Mouse (Mus musculus): ENCODE data around the gene Cox7a2. TPM values are rescaled to one million over a fixed set of nuclear protein-coding genes. Genes with fewer than 3 reads are reported as not detected.

Gene Cox7a2
- total and polyA plus RNA-seq, 2 experiments = 163 to 458 TPM

DNA sequence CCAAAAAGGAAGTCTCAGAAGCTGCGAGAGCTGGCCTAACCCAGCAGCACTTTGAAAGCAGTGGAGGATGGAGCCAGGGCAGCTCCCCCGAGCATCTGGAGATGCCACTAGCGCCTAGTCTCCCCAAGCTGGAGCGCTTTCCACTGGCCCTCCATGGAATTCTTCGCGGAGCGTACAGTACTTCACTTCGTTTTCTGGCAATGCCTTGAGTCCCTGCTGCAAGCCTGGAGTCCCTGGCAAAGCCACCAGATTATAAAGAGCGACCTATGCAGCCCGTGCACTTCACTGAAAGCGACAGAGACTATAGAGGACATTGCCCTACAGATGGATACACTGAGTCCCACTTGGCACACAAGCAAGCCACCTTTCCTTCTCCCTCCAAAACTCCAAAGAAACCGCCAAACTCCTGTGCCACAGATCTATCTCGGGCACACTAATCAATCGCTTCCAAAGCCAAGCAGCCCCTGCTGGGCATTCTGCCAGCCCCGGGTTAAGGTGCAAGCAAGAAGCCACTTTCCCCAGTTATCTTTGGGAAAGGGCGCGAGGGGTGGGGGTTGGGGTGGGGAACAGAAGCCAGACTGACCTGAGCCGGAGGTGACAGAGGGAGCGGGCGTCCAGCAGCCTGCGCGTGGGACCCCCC lies 41.7 kb downstream of the Cox7a2 start:
- no peak for TF ChIP-seq POLR2A (IDR thresholded peaks at IDR 0.05; ENCODE audit: extremely low read depth, insufficient read depth, low read length)
- TF ChIP-seq CTCF (IDR thresholded peaks at IDR 0.05; ENCODE audit: low read depth, low read length) = no peak
- Histone ChIP-seq H3K27ac (replicated peaks; ENCODE audit: insufficient read depth, low read depth, low read length) (no peak overlapping the region), H3K27me3 (ENCODE audit: control insufficient read depth, insufficient read depth, low read length) (no peaks in the 10 kb centered on the region; the same call in 1 of the 2 replicates), H3K79me2 (ENCODE audit: control insufficient read depth, insufficient read depth, low read length) (no peaks in the 10 kb centered on the region), H3K4me3 (ENCODE audit: insufficient read depth, low read depth, low read length) (peak overlapping the region; percentile 62), H3K9ac (ENCODE audit: low read depth, low read length) (peak overlapping the region; percentile 69), H3K4me1 (ENCODE audit: control insufficient read depth, insufficient read depth, low read length) (peaks cover 6% of the 10 kb centered on the region), H3K36me3 (ENCODE audit: control insufficient read depth, insufficient read depth, low read length) (no peaks in the 10 kb centered on the region)
- WGBS = 2% methylated on average over 22 of the region's 22 CpGs
- DNase-seq (ENCODE audit: extremely low read depth, low read depth, low spot score) = peak; percentile 61

DNA sequence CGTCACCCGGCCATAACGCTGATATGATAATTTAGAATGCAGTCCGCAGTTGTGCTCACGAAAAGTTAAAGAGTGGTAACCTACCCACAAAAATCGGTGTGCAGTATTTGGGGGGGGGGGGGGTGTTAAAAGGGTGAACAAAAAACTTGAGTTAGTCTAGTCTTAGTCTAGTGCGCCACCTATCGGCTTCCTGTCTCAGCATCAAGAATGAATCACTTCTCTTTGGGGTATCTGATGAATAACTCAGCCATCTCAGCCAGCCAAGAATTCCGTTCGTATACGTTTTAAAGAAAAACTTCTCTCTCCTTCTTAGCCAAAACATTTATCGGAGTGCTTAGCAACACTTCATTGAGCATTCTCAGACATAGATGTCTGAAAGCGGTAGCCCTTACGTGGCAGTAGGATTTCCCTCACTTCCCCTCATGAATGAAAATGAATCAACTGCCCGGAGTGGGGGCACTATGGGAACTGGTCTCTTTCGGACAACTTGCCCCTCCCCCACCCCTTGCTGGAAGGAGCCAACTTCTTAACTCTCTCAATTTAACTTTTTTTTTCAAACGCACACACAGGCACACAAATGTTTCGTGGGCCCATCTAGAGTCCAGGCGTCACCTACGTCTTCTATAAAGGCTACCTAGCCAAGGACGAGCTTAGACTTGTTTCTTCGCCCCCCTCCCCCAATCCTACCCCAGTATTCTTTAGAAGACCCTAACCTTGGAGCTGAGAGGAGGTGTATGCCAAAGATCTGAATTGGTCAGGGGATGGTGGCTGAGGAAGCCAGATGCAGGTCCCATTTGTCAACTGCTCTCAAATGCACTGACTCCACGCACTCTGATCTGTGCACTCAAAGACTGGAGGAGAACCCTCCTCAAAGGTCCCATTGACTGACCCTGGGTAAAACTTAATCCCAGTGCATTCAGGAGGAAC lies 42.5 kb downstream of the Cox7a2 start:
- TF ChIP-seq CTCF (IDR thresholded peaks at IDR 0.05; ENCODE audit: low read depth, low read length) (peak; percentile 48; the same call in 1 of the 2 replicates), POLR2A (IDR thresholded peaks at IDR 0.05; ENCODE audit: extremely low read depth, insufficient read depth, low read length) (no peak)
- no peak overlapping the region for H3K27ac ChIP-seq (replicated peaks; ENCODE audit: insufficient read depth, low read depth, low read length)
- 19% methylated on average over 23 of the region's 23 CpGs for WGBS
- peaks cover 6% of the 10 kb centered on the region for H3K4me1 ChIP-seq (ENCODE audit: control insufficient read depth, insufficient read depth, low read length)
- no peak overlapping the region for H3K9ac ChIP-seq (ENCODE audit: low read depth, low read length)
- no peaks in the 10 kb centered on the region for H3K79me2 ChIP-seq (ENCODE audit: control insufficient read depth, insufficient read depth, low read length)
- H3K27me3 ChIP-seq (ENCODE audit: control insufficient read depth, insufficient read depth, low read length) = no peaks in the 10 kb centered on the region; the same call in 1 of the 2 replicates
- no peak overlapping the region for H3K4me3 ChIP-seq (ENCODE audit: insufficient read depth, low read depth, low read length)
- no peaks in the 10 kb centered on the region for H3K36me3 ChIP-seq (ENCODE audit: control insufficient read depth, insufficient read depth, low read length)
- DNase-seq (ENCODE audit: extremely low read depth, low read depth, low spot score) = peak; percentile 51

GRCm38 (mm10) chr9:79716496-79716895 lies 43.2 kb downstream of the Cox7a2 start:
- DNase-seq (ENCODE audit: extremely low read depth, low read depth, low spot score) = no peak
- Histone ChIP-seq H3K27me3 (ENCODE audit: control insufficient read depth, insufficient read depth, low read length) (no peaks in the 10 kb centered on the region; the same call in 1 of the 2 replicates), H3K4me3 (ENCODE audit: insufficient read depth, low read depth, low read length) (no peak overlapping the region), H3K9ac (ENCODE audit: low read depth, low read length) (no peak overlapping the region), H3K27ac (replicated peaks; ENCODE audit: insufficient read depth, low read depth, low read length) (no peak overlapping the region), H3K4me1 (ENCODE audit: control insufficient read depth, insufficient read depth, low read length) (peaks cover 6% of the 10 kb centered on the region), H3K36me3 (ENCODE audit: control insufficient read depth, insufficient read depth, low read length) (no peaks in the 10 kb centered on the region), H3K79me2 (ENCODE audit: control insufficient read depth, insufficient read depth, low read length) (no peaks in the 10 kb centered on the region)
- WGBS = 55% methylated on average over 5 of the region's 5 CpGs
- TF ChIP-seq POLR2A (IDR thresholded peaks at IDR 0.05; ENCODE audit: extremely low read depth, insufficient read depth, low read length) = no peak
- TF ChIP-seq CTCF (IDR thresholded peaks at IDR 0.05; ENCODE audit: low read depth, low read length) = no peak

DNA sequence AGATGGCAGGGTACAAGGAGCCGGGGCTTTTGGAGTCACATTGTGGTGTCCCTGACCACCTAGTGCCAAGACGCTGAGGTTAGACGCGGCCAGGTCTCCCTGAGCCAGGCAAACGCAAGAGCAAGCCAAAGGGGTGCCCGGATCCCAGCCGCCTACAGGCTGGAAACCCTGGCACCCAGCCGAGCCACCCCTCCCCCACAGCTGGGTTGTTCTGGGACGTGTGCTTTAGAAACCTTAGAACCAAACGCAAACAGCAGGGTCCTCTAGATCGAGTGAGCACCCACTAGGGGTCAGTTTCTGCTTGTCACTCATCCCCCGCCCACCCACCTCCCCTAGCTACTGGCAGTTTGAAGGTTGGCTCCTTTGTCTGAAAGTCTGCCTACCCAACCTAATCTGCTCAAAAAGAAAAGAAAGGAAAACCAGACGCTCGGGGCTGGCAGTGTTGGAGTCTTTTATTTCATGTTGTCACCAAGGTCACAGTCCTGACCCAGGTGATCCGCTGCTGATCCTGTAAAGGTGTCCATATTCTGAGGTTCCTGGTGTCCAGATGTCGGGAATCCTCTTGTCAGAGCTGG lies 45.1 kb downstream of the Cox7a2 start:
- Histone ChIP-seq H3K36me3 (ENCODE audit: control insufficient read depth, insufficient read depth, low read length) (no peaks in the 10 kb centered on the region), H3K27me3 (ENCODE audit: control insufficient read depth, insufficient read depth, low read length) (no peaks in the 10 kb centered on the region), H3K4me3 (ENCODE audit: insufficient read depth, low read depth, low read length) (peak overlapping the region; percentile 43), H3K4me1 (ENCODE audit: control insufficient read depth, insufficient read depth, low read length) (peaks cover 6% of the 10 kb centered on the region), H3K9ac (ENCODE audit: low read depth, low read length) (peak overlapping the region; percentile 54; the same call in 1 of the 2 replicates), H3K79me2 (ENCODE audit: control insufficient read depth, insufficient read depth, low read length) (no peaks in the 10 kb centered on the region), H3K27ac (replicated peaks; ENCODE audit: insufficient read depth, low read depth, low read length) (no peak overlapping the region; the same call in 1 of the 2 replicates)
- peak; percentile 38; the same call in 1 of the 2 replicates for TF ChIP-seq CTCF (IDR thresholded peaks at IDR 0.05; ENCODE audit: low read depth, low read length)
- TF ChIP-seq POLR2A (IDR thresholded peaks at IDR 0.05; ENCODE audit: extremely low read depth, insufficient read depth, low read length) = no peak
- peak; percentile 76 for DNase-seq (ENCODE audit: extremely low read depth, low read depth, low spot score)
- 4% methylated on average over 16 of the region's 16 CpGs for WGBS

Other genes starting within 250 kb of the Cox7a2 start
- gene Col12a1, start 41.0 kb downstream of the Cox7a2 start, total RNA-seq (2014; rRNA removed) = 0.60 and 1.0 TPM in 2 replicates
- 1.7 and 1.8 TPM in 2 replicates for gene Col12a1, start 41.0 kb downstream of the Cox7a2 start, polyA plus RNA-seq (2012; rRNA removed)
- gene Tmem30a, start 33.6 kb upstream of the Cox7a2 start, total RNA-seq (2014; rRNA removed) = 150 and 156 TPM in 2 replicates
- gene Tmem30a, start 33.6 kb upstream of the Cox7a2 start, polyA plus RNA-seq (2012; rRNA removed) = 54.0 and 58.9 TPM in 2 replicates